25 mouse cellular contexts compared by ENCODE assay signal in genomic region chr8:72013506-72014228, GRCm38 (mm10). TPM values are rescaled to one million over a fixed set of nuclear protein-coding genes. Genes with fewer than 3 reads are reported as not detected.
DNase-seq lines count a peak whose midpoint lies in the region; TF ChIP-seq lines count a peak whose summit lies in the region.
"Not testable (repeated sequence)": the region's sequence is repeated elsewhere in the genome, so short reads cannot be mapped to it uniquely, and the experiment has no call there.
"Had no signal": no experiment of that assay in that cellular context is flagged by ENCODE, and none has a peak within 500 bp of the region (broad histone marks: within the 10 kb centered on the region; RNA-seq: fewer than 3 reads in every experiment).

No protein-coding gene starts in this region.

- TF ChIP-seq CTCF in bone marrow, adult 2 months (IDR thresholded peaks at IDR 0.05; ENCODE audit: control insufficient read depth, insufficient read depth, low read length); heart, adult 2 months (IDR thresholded peaks at IDR 0.05): not testable (repeated sequence)

- intact Hi-C loops in heart, adult 2 months (cut with DNase I) = not testable (repeated sequence)

- TF ChIP-seq POLR2A in bone marrow, adult 2 months (IDR thresholded peaks at IDR 0.05; ENCODE audit: borderline replicate concordance, control insufficient read depth, low read depth, low read length); heart, adult 2 months (IDR thresholded peaks at IDR 0.05; ENCODE audit: insufficient read depth, low read depth, low read length): not testable (repeated sequence)

- H3K27ac ChIP-seq in bone marrow, adult 2 months (ENCODE audit: control insufficient read depth, insufficient read depth, low read depth, low read length, poor library complexity) = peak overlapping the region; percentile 64; the same call in 1 of the 2 replicates
- H3K27ac ChIP-seq in heart, adult 2 months; limb, embryonic 10.5 days: not testable (repeated sequence)

- TF ChIP-seq EP300 in heart, adult 2 months (IDR thresholded peaks at IDR 0.05; ENCODE audit: insufficient read depth, low read depth, low read length) = not testable (repeated sequence)

- H3K9me3 ChIP-seq in limb, embryonic 10.5 days (replicated peaks) = not testable (repeated sequence)

- peak; percentile 1 for DNase-seq in ES-CJ7 (ENCODE audit: low read depth, low spot score)
- peak; percentile 56 for DNase-seq in adrenal gland, adult 8-10 months
- DNase-seq in heart, adult 2 months = peak; percentile 38 to 49
- DNase-seq in limb, embryonic 10.5 days (ENCODE audit: low spot score) = peak; percentile 11
- DNase-seq in lung, postnatal 36 days = peak; percentile 20
- DNase-seq in spleen, adult 18-20 months = peak; percentile 39 to 49
- peak; percentile 27 for DNase-seq in testis, postnatal 10 days (ENCODE audit: low spot score)

- H3K9ac ChIP-seq in heart, adult 2 months (ENCODE audit: low read depth, low read length) = not testable (repeated sequence)

- not testable (repeated sequence) for H3K27me3 ChIP-seq in heart, adult 2 months (ENCODE audit: control insufficient read depth, insufficient read depth, low read length); limb, embryonic 10.5 days (ENCODE audit: low read depth, poor library complexity, severe bottlenecking)

- peaks cover 16% of the 10 kb centered on the region for H3K4me1 ChIP-seq in bone marrow, adult 2 months (ENCODE audit: control insufficient read depth, insufficient read depth, low read length)
- not testable (repeated sequence) for H3K4me1 ChIP-seq in heart, adult 2 months (ENCODE audit: control insufficient read depth, insufficient read depth, low read length); limb, embryonic 10.5 days

- H3K36me3 ChIP-seq in heart, adult 2 months (ENCODE audit: control insufficient read depth, insufficient read depth, low read length); limb, embryonic 10.5 days: not testable (repeated sequence)

- H3K4me3 ChIP-seq in bone marrow, adult 2 months (replicated peaks; ENCODE audit: control insufficient read depth, low read depth, low read length); heart, adult 2 months; limb, embryonic 10.5 days: not testable (repeated sequence)

- 38% methylated on average over 6 of the region's 6 CpGs for WGBS in bone marrow, adult 2 months
- 48% methylated on average over 6 of the region's 6 CpGs for WGBS in heart, adult 2 months
- WGBS in limb, embryonic 10.5 days = 83% methylated on average over 6 of the region's 6 CpGs

- not testable (repeated sequence) for H3K79me2 ChIP-seq in heart, adult 2 months (replicated peaks; ENCODE audit: control insufficient read depth, insufficient read depth, low read length)

RNA-seq across cellular contexts. Expression of gene Cyp4f18, which starts 4.2 kb away (rescaled TPM):
- total RNA-seq in adrenal gland, adult 8-10 months (2022) = 10 to 100 TPM in 2 of 4 experiments, 1 to 10 TPM in 2; 5.3 to 12.2 (median 8.6) TPM
- 48.0 and 160 TPM in 2 replicates for polyA plus RNA-seq in bone marrow, adult 2 months (2011; ENCODE audit: insufficient read depth, insufficient read length, low replicate concordance, missing spikeins)
- total RNA-seq in heart, adult 2 months (2021) = 1 to 10 TPM; 1.2 to 1.4 TPM
- polyA plus RNA-seq in heart, adult 2 months (2012; rRNA removed) = 1.7 and 5.2 TPM in 2 replicates
- polyA plus RNA-seq in limb, embryonic 10.5 days (2016; fragmentation: Nextera tagmentation; extraction: Ambion mirVana) = 0.58 and 0.71 TPM in 2 replicates
- polyA plus RNA-seq: heart, embryonic 10.5 days; Patski had no signal

RNA-seq across cellular contexts. Expression of gene Olfr372, which starts 27.4 kb away (rescaled TPM):
- total RNA-seq in adrenal gland, adult 8-10 months (2022) = not detected
- not detected in 2 replicates for polyA plus RNA-seq in bone marrow, adult 2 months (2011; ENCODE audit: insufficient read depth, insufficient read length, low replicate concordance, missing spikeins)
- total RNA-seq in heart, adult 2 months (2021) = not detected
- not detected in 2 replicates for polyA plus RNA-seq in heart, adult 2 months (2012; rRNA removed)
- polyA plus RNA-seq in limb, embryonic 10.5 days (2016; fragmentation: Nextera tagmentation; extraction: Ambion mirVana) = not detected in 2 replicates
- total RNA-seq: adrenal gland, postnatal 25 days; gastrocnemius, adult 8-10 months; gastrocnemius, postnatal 36 days; heart, postnatal 10 days; heart, postnatal 4 days had no signal
- polyA plus RNA-seq: activated CD4-positive, CD25-positive, alpha-beta regulatory T cell, adult 4 months; cortical plate, adult 2 months; embryonic facial prominence, embryonic 12.5 days; forebrain, embryonic 11.5 days; forebrain, embryonic 15.5 days; heart, embryonic 10.5 days; heart, embryonic 14.5 days; hindbrain, embryonic 12.5 days; hindbrain, embryonic 16.5 days; inflammation-experienced regulatory T-cells, adult 6 months; intestine, postnatal 0 days; Patski had no signal

Comparison
In these comparisons a context has a peak if more than half of its experiments do, and no peak if none do; other contexts are left out.
1. DNase-seq: peak in every context shown above with its lines; median percentile 56 in adrenal gland, adult 8-10 months; 44 in spleen, adult 18-20 months; 44 in heart, adult 2 months; 27 in testis, postnatal 10 days; 20 in lung, postnatal 36 days; 11 in limb, embryonic 10.5 days; 1 in ES-CJ7.